In genomic region chr15:62328305-62328881, GRCm38 (mm10) we compare ENCODE assay signal across 9 mouse cellular contexts.
DNase-seq lines count a peak whose midpoint lies in the region; ATAC-seq and TF ChIP-seq lines count a peak whose summit lies in the region.
"Had no signal": no experiment of that assay in that cellular context is flagged by ENCODE, and none has a peak within 500 bp of the region (broad histone marks: within the 10 kb centered on the region; RNA-seq: fewer than 3 reads in every experiment).

No protein-coding gene starts in this region.

- H3K27me3 ChIP-seq in kidney, adult 2 months (replicated peaks; ENCODE audit: control insufficient read depth, insufficient read depth, low read length), result no peaks in the 10 kb centered on the region
- H3K27me3 ChIP-seq: limb, embryonic 12.5 days had no signal

- H3K4me1 ChIP-seq in kidney, adult 2 months (ENCODE audit: control insufficient read depth, insufficient read depth, low read length), result peaks cover 20% of the 10 kb centered on the region; the same call in 1 of the 2 replicates

- peak; percentile 89 for DNase-seq in 3134 (ENCODE audit: extremely low read depth, insufficient read length, low spot score)
- peak; percentile 87 for DNase-seq in adipocyte (ENCODE audit: low spot score)
- peak; percentile 58 for DNase-seq in gastrocnemius, adult 2 months
- peak; percentile 40 for DNase-seq in kidney, adult 2 months
- no peak for DNase-seq in left cerebral cortex, adult 9 months (ENCODE audit: low spot score in 2 of 2)
- DNase-seq in layer of hippocampus, adult 11-12 months (ENCODE audit: low spot score), result no peak
- DNase-seq in cerebellum, adult 8-10 months, result no peak

- H3K36me3 ChIP-seq in kidney, adult 2 months (ENCODE audit: control insufficient read depth, insufficient read depth, low read length), result no peaks in the 10 kb centered on the region
- H3K36me3 ChIP-seq: limb, embryonic 12.5 days had no signal

- ATAC-seq in megakaryocyte progenitor cell, adult 5-6 weeks (replicated peaks; ENCODE audit: poor library complexity), result peak; percentile 73

- peak overlapping the region; percentile 65 for H3K4me3 ChIP-seq in gastrocnemius, adult 2 months
- H3K4me3 ChIP-seq in kidney, adult 2 months (ENCODE audit: insufficient read depth, low read depth, low read length), result no peak overlapping the region
- H3K4me3 ChIP-seq: limb, embryonic 12.5 days had no signal

- intact Hi-C loops in gastrocnemius, adult 2 months (cut with DNase I), result no loop called here

- WGBS in kidney, adult 2 months, result 42% methylated on average over 9 of the region's 9 CpGs

- peak overlapping the region; percentile 83 for H3K27ac ChIP-seq in gastrocnemius, adult 2 months
- H3K27ac ChIP-seq in kidney, adult 2 months (ENCODE audit: insufficient read depth, low read depth, low read length), result no peak overlapping the region
- H3K27ac ChIP-seq: limb, embryonic 12.5 days had no signal

- TF ChIP-seq CTCF in gastrocnemius, adult 2 months (IDR thresholded peaks at IDR 0.05), result no peak
- no peak; the same call in 1 of the 2 replicates for TF ChIP-seq CTCF in kidney, adult 2 months (conservative IDR thresholded peaks at IDR 0.05; ENCODE audit: insufficient read depth, insufficient read length, low read depth, low read length)

- no peak for TF ChIP-seq POLR2A in kidney, adult 2 months (IDR thresholded peaks at IDR 0.05; ENCODE audit: low read depth, low read length)

Comparison
In these comparisons a context has a peak if more than half of its experiments do, and no peak if none do; other contexts are left out.
1. DNase-seq: peak in 3134 (single experiment), adipocyte (single experiment), gastrocnemius, adult 2 months (single experiment) and kidney, adult 2 months (single experiment); none in left cerebral cortex, adult 9 months (0 of 2), layer of hippocampus, adult 11-12 months (single experiment) and cerebellum, adult 8-10 months (single experiment).